ENCODE assay signal across 16 mouse cellular contexts in the genomic region with DNA sequence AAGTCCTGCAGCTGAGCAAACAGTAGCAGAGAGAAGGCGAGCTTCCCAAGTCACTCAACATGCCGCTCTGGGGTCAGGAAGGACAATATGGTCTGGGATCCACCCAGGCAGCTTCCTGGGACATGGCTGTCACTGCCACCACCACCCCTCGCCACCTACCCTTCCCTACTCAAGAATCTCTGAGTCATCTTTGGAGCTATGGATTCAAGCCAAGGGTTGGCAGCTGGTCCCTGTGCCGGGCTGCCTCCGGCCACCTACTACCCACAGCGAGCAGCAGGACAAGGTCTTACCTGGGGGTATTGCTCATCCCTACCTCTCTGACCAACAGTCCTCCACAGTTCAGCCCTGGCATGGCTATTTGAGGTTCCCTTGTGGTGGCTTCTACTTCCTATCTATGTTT.
A peak's percentile ranks its signal among the peaks of the same experiment; 100 is the strongest.
DNase-seq lines count a peak whose midpoint lies in the region; ATAC-seq and TF ChIP-seq lines count a peak whose summit lies in the region.
"Had no signal": no experiment of that assay in that cellular context is flagged by ENCODE, and none has a peak within 500 bp of the region (broad histone marks: within the 10 kb centered on the region; RNA-seq: fewer than 3 reads in every experiment).

No protein-coding gene starts in this region.

- POLR2A ChIA-PET in Patski (lab: Charles Lee): no interaction called here

- CTCF ChIA-PET in Patski (lab: Charles Lee): interaction anchor here (0.8 to 1.0 kb wide), 4 partner anchors 11 to 106 kb away, joined by 3 read pairs; a partner anchor contains a TSS

- DNase-seq in left cerebral cortex, adult 18-20 months (ENCODE audit: low spot score in 2 of 2): peak; percentile 19 to 26
- no peak for DNase-seq in left cerebral cortex, adult 8-10 months (ENCODE audit: low spot score in 2 of 2)
- DNase-seq in Patski (ENCODE audit: low read depth, low spot score): peak; percentile 24
- peak; percentile 20 to 21 for DNase-seq in left cerebral cortex, postnatal 36 days (ENCODE audit: low spot score in 2 of 2)
- no peak for DNase-seq in embryo, embryonic 11 days
- no peak for DNase-seq in heart, postnatal 25 days (ENCODE audit: low spot score)
- DNase-seq: kidney, adult 8-10 months; right cerebral cortex, postnatal 4 days had no signal

- intact Hi-C loops in left cerebral cortex, postnatal 36 days (cut with DNase I): no loop called here
- intact Hi-C loops in heart, postnatal 25 days (cut with DNase I): no loop called here

- ATAC-seq in Patski: peak; percentile 54
- peak; percentile 72; the same call in 1 of the 2 replicates for ATAC-seq in cerebellum, adult (ENCODE audit: insufficient number of reproducible peaks, low FRiP score, low TSS enrichment)
- ATAC-seq in erythroid progenitor cell, adult 5-6 weeks (replicated peaks; ENCODE audit: low FRiP score, poor library complexity, severe bottlenecking): no peak
- ATAC-seq: forebrain, embryonic 14.5 days; midbrain, embryonic 15.5 days had no signal

- no peak for TF ChIP-seq CTCF in Patski (IDR thresholded peaks at IDR 0.05)

- in situ Hi-C loops in Patski (cut with MboI; ENCODE audit: low pct_unique_long_range_greater_than_20kb): no loop called here

- no peaks in the 10 kb centered on the region for H3K27me3 ChIP-seq in Patski
- H3K27me3 ChIP-seq: embryonic facial prominence, embryonic 13.5 days; hindbrain, embryonic 12.5 days; limb, embryonic 15.5 days; midbrain, embryonic 15.5 days; neural tube, embryonic 15.5 days had no signal

Comparison
In these comparisons a context has a peak if more than half of its experiments do, and no peak if none do; other contexts are left out.
1. DNase-seq: peak in left cerebral cortex, adult 18-20 months (2 of 2), Patski (single experiment) and left cerebral cortex, postnatal 36 days (2 of 2); none in left cerebral cortex, adult 8-10 months (0 of 2), embryo, embryonic 11 days (single experiment) and heart, postnatal 25 days (single experiment).